Mouse (Mus musculus): ENCODE results near the gene Rhbdl3. TPM values are rescaled to one million over a fixed set of nuclear protein-coding genes. Genes with fewer than 3 reads are reported as not detected.
"Not testable (repeated sequence)": the region's sequence is repeated elsewhere in the genome, so short reads cannot be mapped to it uniquely, and the experiment has no call there.

Gene Rhbdl3
- polyA plus RNA-seq, 1 experiment from 2014 or later = 0.22 TPM

DNA sequence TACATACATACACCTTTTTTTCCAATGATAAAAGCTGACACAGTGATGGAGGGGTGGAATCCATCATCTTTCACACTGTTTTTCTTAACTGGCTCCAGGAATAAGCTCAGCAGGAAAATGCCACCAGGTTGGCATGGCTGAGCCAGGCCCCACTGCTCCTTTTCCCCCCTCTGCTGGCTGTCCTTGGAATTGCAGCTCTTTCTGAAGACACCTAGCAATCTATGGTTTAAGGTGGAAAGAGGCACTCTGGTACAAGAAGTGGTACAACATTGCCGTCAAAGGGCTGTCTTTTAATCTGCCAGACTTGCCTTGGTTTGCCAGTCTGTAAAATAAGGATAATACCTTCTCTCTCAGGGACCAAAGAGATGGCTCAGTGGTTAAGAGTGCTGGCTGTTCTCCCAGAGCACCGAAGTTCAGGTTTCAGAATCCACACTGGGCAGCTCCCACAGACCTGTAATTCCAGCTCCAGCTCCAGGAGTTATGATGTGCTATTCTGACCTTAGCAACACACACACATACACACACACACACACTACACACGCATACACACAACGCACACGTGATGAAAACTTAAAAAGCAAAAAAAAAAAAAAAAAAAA lies 51.2 kb downstream of the Rhbdl3 start:
- ATAC-seq (ENCODE audit: insufficient read depth) = no peak
- Histone ChIP-seq H3K27ac (replicated peaks) (no peak overlapping the region), H3K4me2 (no peak overlapping the region), H3K36me3 (replicated peaks) (no peaks in the 10 kb centered on the region), H3K4me1 (replicated peaks) (no peaks in the 10 kb centered on the region), H3K4me3 (replicated peaks) (no peak overlapping the region), H3K27me3 (0 out of 2 replicates have a peak, but pooled peaks cover 5% of the 10 kb centered on the region), H3K9ac (no peak overlapping the region), H3K9me3 (replicated peaks) (no peaks in the 10 kb centered on the region)
- 66% methylated on average over 5 of the region's 5 CpGs for WGBS (ENCODE audit: insufficient replicate concordance)

GRCm38 (mm10) chr11:80354832-80355231 lies 54.1 kb downstream of the Rhbdl3 start:
- Histone ChIP-seq H3K36me3 (replicated peaks) (0 out of 2 replicates have a peak, but pooled peaks cover 4% of the 10 kb centered on the region), H3K27me3 (0 out of 2 replicates have a peak, but pooled peaks cover 5% of the 10 kb centered on the region), H3K27ac (replicated peaks) (no peak overlapping the region), H3K9me3 (replicated peaks) (no peaks in the 10 kb centered on the region), H3K4me3 (replicated peaks) (no peak overlapping the region), H3K4me2 (no peak overlapping the region), H3K9ac (no peak overlapping the region), H3K4me1 (replicated peaks) (no peaks in the 10 kb centered on the region)
- ATAC-seq (ENCODE audit: insufficient read depth) = no peak
- WGBS (ENCODE audit: insufficient replicate concordance) = 33% methylated on average over 4 of the region's 4 CpGs

GRCm38 (mm10) chr11:80368949-80369348 lies 68.2 kb downstream of the Rhbdl3 start:
- no peak for ATAC-seq (ENCODE audit: insufficient read depth)
- Histone ChIP-seq H3K27ac (replicated peaks) (no peak overlapping the region), H3K27me3 (no peaks in the 10 kb centered on the region), H3K9me3 (replicated peaks) (no peaks in the 10 kb centered on the region), H3K4me1 (replicated peaks) (no peaks in the 10 kb centered on the region), H3K4me2 (no peak overlapping the region), H3K4me3 (replicated peaks) (no peak overlapping the region), H3K36me3 (replicated peaks) (peaks cover 52% of the 10 kb centered on the region), H3K9ac (no peak overlapping the region)
- 85% methylated on average over 1 of the region's 1 CpGs for WGBS (ENCODE audit: insufficient replicate concordance)

GRCm38 (mm10) chr11:80376651-80377050 lies 75.9 kb downstream of the Rhbdl3 start:
- ATAC-seq (ENCODE audit: insufficient read depth) = no peak

DNA sequence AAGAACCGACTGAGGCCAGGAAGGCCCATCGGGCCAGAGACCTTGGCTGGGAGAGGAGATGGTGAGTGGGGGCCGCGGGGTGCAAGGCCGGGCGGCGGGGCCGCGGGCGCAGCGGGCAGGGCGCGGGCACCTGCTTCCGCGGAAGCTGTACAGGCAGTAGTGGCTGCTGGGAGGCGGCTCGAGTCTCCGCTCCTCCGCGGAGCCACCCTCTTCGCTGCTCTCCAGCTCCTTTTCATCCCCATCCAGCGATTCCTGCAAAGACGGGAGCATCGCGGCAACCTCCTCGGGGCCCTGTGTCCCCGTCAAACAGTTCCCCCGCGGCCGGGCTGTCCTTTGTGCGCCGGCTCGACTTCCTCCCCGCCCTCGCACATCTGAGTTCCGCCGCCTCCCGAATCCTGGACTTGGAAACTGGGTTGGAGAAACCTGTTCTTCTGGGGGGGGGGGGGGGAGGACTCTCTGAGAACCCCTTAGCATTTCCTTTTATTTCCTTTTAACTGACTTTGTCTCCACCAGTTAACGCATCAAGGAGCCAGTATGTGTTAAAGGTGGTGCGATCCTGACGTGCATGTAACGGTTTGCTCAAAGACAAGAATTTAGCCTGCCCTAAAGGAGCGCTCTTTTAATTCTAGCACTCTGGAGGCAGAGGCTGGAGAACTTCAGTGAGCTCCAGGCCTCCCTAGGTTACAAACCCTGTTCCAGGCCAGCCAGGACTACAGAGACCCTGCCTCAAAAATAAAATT lies 77.2 kb downstream of the Rhbdl3 start, which contains the start of gene 5730455P16Rik:
Gene 5730455P16Rik (minus strand): TSS at position 323 of the 740 bp plus-strand sequence.
- 3% methylated on average over 43 of the region's 43 CpGs for WGBS (ENCODE audit: insufficient replicate concordance)
- H3K4me3 ChIP-seq (replicated peaks) = peak within 1 kb of the TSS; percentile 79
- peak within 1 kb of the TSS; percentile 83 for H3K27ac ChIP-seq (replicated peaks)
- H3K36me3 ChIP-seq (replicated peaks) = peaks cover 13% of the 10 kb centered on the region
- ATAC-seq (ENCODE audit: insufficient read depth) = peak; percentile 79
- peak within 1 kb of the TSS; percentile 93 for H3K4me2 ChIP-seq
- peak within 1 kb of the TSS; percentile 89 for H3K9ac ChIP-seq
- H3K9me3 ChIP-seq (replicated peaks) = no peaks in the 10 kb centered on the region
- peaks cover 35% of the 10 kb centered on the region for H3K4me1 ChIP-seq (replicated peaks)
- no peaks in the 10 kb centered on the region for H3K27me3 ChIP-seq

More at GRCm38 (mm10) chr11:80376651-80377050, 75.9 kb downstream of the Rhbdl3 start:
- H3K27ac ChIP-seq (replicated peaks) = no peak overlapping the region
- no peak overlapping the region for H3K9ac ChIP-seq
- H3K27me3 ChIP-seq = no peaks in the 10 kb centered on the region
- H3K36me3 ChIP-seq (replicated peaks) = peaks cover 20% of the 10 kb centered on the region
- H3K4me3 ChIP-seq (replicated peaks) = peak overlapping the region; percentile 79; the same call in 1 of the 2 replicates
- H3K4me1 ChIP-seq (replicated peaks) = peaks cover 25% of the 10 kb centered on the region
- 42% methylated on average over 4 of the region's 4 CpGs for WGBS (ENCODE audit: insufficient replicate concordance)
- H3K9me3 ChIP-seq (replicated peaks) = no peaks in the 10 kb centered on the region
- peak overlapping the region; percentile 93 for H3K4me2 ChIP-seq

GRCm38 (mm10) chr11:80378452-80379068 lies 77.8 kb downstream of the Rhbdl3 start:
- Histone ChIP-seq H3K27ac (replicated peaks) (peak overlapping the region; percentile 83), H3K9ac (peak overlapping the region; percentile 89), H3K4me3 (replicated peaks) (peak overlapping the region; percentile 79), H3K4me2 (peak overlapping the region; percentile 93), H3K4me1 (replicated peaks) (peaks cover 35% of the 10 kb centered on the region)
- 54% methylated on average over 2 of the region's 2 CpGs for WGBS (ENCODE audit: insufficient replicate concordance)
- H3K36me3 ChIP-seq (replicated peaks); H3K27me3 ChIP-seq; ATAC-seq (ENCODE audit: insufficient read depth); H3K9me3 ChIP-seq (replicated peaks): not testable (repeated sequence)

DNA sequence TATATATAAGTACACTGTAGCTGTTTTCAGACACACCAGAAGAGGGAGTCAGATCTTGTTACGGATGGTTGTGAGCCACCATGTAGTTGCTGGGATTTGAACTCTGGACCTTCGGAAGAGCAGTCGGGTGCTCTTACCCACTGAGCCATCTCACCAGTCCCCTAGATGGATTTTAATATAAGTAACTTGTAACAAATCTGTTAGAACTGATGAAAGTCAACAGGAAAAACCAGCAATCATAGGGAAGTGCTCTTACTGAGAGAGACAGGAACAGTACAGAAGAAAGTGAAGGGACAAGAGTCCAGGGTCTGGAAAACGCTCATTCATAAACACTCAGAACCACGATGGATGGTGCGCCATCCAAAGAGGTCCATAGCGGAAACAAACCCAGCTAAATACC lies 78.5 kb downstream of the Rhbdl3 start:
- H3K27ac ChIP-seq (replicated peaks); H3K9me3 ChIP-seq (replicated peaks); H3K36me3 ChIP-seq (replicated peaks); H3K9ac ChIP-seq; H3K4me3 ChIP-seq (replicated peaks); H3K4me2 ChIP-seq; ATAC-seq (ENCODE audit: insufficient read depth); H3K27me3 ChIP-seq: not testable (repeated sequence)
- 85% methylated on average over 7 of the region's 7 CpGs for WGBS (ENCODE audit: insufficient replicate concordance)
- H3K4me1 ChIP-seq (replicated peaks) = peaks cover 35% of the 10 kb centered on the region

GRCm38 (mm10) chr11:80382626-80383018 lies 81.9 kb downstream of the Rhbdl3 start:
- Histone ChIP-seq H3K4me3 (replicated peaks) (peak overlapping the region; percentile 89), H3K9me3 (replicated peaks) (no peaks in the 10 kb centered on the region), H3K36me3 (replicated peaks) (peaks cover 30% of the 10 kb centered on the region), H3K4me2 (peak overlapping the region; percentile 75), H3K9ac (peak overlapping the region; percentile 96), H3K27ac (replicated peaks) (peak overlapping the region; percentile 94), H3K4me1 (replicated peaks) (peaks cover 45% of the 10 kb centered on the region), H3K27me3 (no peaks in the 10 kb centered on the region)
- ATAC-seq (ENCODE audit: insufficient read depth) = peak; percentile 32
- WGBS (ENCODE audit: insufficient replicate concordance) = under 1% methylated on average over 12 of the region's 12 CpGs

- Histone ChIP-seq H3K4me3 (replicated peaks) (peak within 1 kb of the TSS; percentile 89), H3K27ac (replicated peaks) (peak within 1 kb of the TSS; percentile 94), H3K36me3 (replicated peaks) (peaks cover 35% of the 10 kb centered on the region), H3K9ac (peak within 1 kb of the TSS; percentile 96), H3K4me2 (peak within 1 kb of the TSS; percentile 87), H3K9me3 (replicated peaks) (no peaks in the 10 kb centered on the region), H3K27me3 (no peaks in the 10 kb centered on the region), H3K4me1 (replicated peaks) (peaks cover 44% of the 10 kb centered on the region)
- ATAC-seq (ENCODE audit: insufficient read depth) = peak; percentile 87
- WGBS (ENCODE audit: insufficient replicate concordance) = under 1% methylated on average over 33 of the region's 33 CpGs
Observed at GRCm38 (mm10) chr11:80383019-80383625, 82.4 kb downstream of the Rhbdl3 start, which contains the start of gene Zfp207. TSS of gene Zfp207 (plus strand) at chr11:80383279.

DNA sequence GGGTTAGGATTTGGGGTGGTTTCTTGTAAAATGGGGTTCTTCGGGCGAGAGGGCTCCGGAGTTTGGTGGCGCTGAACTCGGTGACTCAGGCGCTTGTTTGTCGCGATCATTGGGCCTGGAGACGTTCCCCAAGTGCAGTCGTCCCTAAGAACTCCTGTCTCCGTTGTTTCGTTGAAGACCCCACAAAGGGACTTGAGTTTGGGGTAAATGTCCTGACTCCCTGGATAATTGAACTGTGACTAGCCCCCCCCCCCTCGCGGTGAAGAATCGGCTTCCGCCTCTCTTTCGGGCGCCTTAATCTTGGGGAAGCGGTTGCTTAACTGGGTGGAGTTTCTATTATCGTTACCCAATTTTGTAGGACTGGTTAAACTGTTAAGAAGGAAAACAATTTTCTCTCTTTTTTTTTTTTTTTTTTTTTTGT lies 82.9 kb downstream of the Rhbdl3 start:
- Histone ChIP-seq H3K4me1 (replicated peaks) (peaks cover 41% of the 10 kb centered on the region), H3K27me3 (no peaks in the 10 kb centered on the region), H3K27ac (replicated peaks) (peak overlapping the region; percentile 94), H3K9me3 (replicated peaks) (no peaks in the 10 kb centered on the region), H3K4me3 (replicated peaks) (peak overlapping the region; percentile 89), H3K9ac (peak overlapping the region; percentile 96), H3K36me3 (replicated peaks) (peaks cover 41% of the 10 kb centered on the region), H3K4me2 (peak overlapping the region; percentile 16; the same call in 1 of the 2 replicates)
- WGBS (ENCODE audit: insufficient replicate concordance) = under 1% methylated on average over 20 of the region's 20 CpGs
- ATAC-seq (ENCODE audit: insufficient read depth) = peak; percentile 60
